Mouse (Mus musculus) olfactory bulb, adult 2 months (tissue): ENCODE measurements around the gene Tfrc.

ENCODE experiments used
- CTCF ChIP-seq: fragments of 200-500 bp; IDR thresholded peaks from 2 replicates; pipeline ENCODE4 v1.5.1; 2012; ENCODE audit warnings: low read depth, mild to moderate bottlenecking, low read length, moderate library complexity; ENCODE audit not compliant: insufficient read depth
- POLR2A ChIP-seq: fragments of 200-500 bp; IDR thresholded peaks from 2 replicates; pipeline ENCODE4 v1.6.1; 2012; ENCODE audit warnings: mild to moderate bottlenecking, low read depth, low read length, moderate library complexity; ENCODE audit not compliant: insufficient read depth

GRCm38 (mm10) chr16:32666671-32667551, 58.2 kb downstream of the Tfrc start:
- TF ChIP-seq POLR2A = no peak
- no peak for TF ChIP-seq CTCF
